Mouse (Mus musculus) urinary bladder, postnatal 4 days (tissue): ENCODE data around the gene Rab11b.
"Not testable (repeated sequence)": the region's sequence is repeated elsewhere in the genome, so short reads cannot be mapped to it uniquely, and the experiment has no call there.

Experiments used
- DNase-seq, 2 experiments: peaks; one replicate each; pipeline ENCODE4 v3.0.0; 2021 to 2022; ENCODE audit warnings: low spot score in 2 of 2

Gene Rab11b

GRCm38 (mm10) chr17:33771617-33772016, 11.3 kb upstream of the Rab11b start:
- no peak for DNase-seq

- DNase-seq, result no peak
These were observed 6.1 kb upstream of the Rab11b start for GRCm38 (mm10) chr17:33766389-33766788.

DNA sequence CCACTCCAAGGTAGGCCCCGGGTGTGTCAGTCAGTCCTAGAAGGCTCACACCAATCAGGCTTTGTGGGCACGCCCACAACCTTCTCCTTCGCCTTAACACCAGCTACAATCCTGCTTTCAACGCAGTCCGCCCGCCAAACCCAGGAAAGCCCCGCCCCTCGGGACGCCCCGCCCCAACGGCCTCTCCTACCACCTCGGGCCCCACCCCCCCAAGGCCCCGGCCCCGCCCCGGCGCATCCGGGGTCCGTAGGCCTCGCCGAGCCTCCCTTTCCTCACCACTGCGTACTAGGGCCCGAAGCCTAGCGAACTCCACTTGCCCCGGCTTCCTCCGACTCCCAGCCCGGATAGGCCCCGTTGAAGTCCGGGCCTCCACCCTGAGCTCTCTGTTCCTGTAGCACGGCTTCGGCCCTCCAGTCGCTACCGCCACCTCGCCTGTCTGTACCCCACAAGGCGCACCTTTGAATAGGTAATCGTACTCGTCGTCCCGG, 519 bp downstream of the Rab11b start:
- DNase-seq, result peak; percentile 92 to 97

- no peak for DNase-seq
These were observed 3.1 kb downstream of the Rab11b start for GRCm38 (mm10) chr17:33757231-33757630.

- DNase-seq, result no peak
These were observed 4.1 kb downstream of the Rab11b start for GRCm38 (mm10) chr17:33756108-33756790.

DNA sequence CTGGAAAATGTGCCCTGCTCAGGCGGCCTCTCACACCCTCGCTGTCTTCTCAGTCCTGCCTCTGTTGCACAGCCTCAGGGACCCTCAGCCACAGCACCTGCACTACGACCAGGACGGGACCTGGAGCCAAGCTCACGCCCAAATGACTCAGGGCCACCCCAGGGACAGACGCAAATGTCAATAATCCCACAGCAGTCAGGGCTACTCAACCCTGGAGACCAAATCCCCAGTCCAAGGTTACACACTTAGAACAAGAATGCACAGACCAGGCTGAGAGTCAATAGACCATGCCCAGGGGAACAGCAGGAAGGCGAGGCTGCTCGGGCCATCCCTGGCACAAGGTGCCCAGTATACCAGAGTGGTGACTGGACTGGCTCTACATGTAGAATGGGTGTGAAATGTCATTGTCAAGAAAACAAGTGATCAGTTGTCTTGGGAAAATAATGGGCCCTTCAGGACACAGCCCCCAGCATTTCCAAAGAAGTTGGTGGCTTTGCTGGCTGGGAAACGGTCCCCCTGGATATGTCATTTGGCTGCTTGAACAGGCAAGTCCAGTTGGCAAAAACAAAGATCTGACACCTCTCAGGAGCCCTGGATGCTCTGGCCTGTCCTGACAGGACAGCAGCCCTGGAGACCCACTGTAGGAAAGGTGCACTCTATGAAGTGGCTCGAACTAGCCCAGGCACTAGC, 4.8 kb downstream of the Rab11b start:
- DNase-seq, result no peak

- no peak for DNase-seq
These were observed 5.7 kb downstream of the Rab11b start for GRCm38 (mm10) chr17:33754656-33755055.

- DNase-seq, result no peak
These were observed 8.0 kb downstream of the Rab11b start for GRCm38 (mm10) chr17:33752297-33752696.

DNA sequence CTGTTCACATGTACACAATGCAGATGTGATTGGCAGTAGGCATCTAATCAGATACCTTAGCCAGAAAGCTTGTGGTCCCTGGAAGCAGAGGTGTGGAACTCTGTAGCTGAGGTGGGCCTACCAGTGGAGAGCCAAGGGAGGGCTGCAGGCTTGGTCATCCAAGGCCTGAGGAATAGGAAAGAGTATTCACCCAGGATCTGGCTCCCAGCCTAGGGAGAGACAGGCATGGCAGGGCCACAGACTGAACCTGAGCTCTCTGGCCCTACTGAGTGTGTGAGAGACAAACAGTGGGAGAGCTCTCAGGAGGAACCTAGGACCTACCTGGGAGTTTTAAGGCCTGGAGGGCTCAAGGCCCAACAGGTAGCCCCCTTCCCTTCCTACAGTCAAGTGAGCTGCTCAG, 9.1 kb downstream of the Rab11b start:
- peak in 1 of 2 experiments; percentile 30 for DNase-seq

- no peak for DNase-seq
These were observed 10.9 kb downstream of the Rab11b start for GRCm38 (mm10) chr17:33749451-33749850.

DNA sequence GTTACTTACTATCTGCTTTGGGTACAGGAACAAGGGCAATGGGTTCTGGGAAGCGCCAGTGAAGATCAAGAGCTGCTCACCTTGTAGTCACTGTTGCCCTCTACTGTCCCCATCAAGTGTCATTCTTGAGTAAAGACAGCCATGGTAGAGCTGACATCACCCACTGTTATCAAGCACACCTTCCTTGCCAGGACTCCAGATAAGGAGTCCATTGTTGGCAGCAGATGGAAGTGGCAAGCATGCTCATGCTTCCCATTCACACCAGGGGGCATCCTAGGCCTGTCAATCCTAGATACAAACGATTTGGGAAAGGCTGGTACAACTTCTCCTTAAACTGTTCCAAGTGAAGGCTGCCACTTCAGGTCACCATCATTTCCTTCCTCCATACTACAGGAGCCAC, 14.3 kb downstream of the Rab11b start:
- DNase-seq, result no peak

GRCm38 (mm10) chr17:33744686-33745384, 15.5 kb downstream of the Rab11b start:
- DNase-seq, result no peak

- DNase-seq, result no peak
These were observed 17.9 kb downstream of the Rab11b start for GRCm38 (mm10) chr17:33742420-33742819.

DNA sequence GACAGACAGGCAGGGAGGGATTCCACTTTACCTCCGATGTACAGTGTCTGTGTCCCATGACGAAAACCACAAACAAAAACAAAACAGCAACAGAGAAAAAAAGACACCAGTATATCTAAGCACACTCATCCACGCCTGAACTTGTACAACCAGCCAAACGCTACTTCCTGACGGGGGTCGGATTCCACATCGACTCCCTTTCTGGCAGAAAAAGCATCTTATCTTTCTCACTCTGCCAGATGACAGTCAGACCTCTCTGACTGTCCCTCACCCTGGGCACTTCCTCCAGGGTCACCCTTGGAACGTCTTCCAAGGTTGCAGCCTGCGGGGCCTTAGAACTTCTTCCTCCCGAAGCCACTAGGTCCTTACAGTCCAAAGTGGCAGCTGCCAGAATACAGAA, 26.8 kb downstream of the Rab11b start:
- not testable (repeated sequence) for DNase-seq

DNA sequence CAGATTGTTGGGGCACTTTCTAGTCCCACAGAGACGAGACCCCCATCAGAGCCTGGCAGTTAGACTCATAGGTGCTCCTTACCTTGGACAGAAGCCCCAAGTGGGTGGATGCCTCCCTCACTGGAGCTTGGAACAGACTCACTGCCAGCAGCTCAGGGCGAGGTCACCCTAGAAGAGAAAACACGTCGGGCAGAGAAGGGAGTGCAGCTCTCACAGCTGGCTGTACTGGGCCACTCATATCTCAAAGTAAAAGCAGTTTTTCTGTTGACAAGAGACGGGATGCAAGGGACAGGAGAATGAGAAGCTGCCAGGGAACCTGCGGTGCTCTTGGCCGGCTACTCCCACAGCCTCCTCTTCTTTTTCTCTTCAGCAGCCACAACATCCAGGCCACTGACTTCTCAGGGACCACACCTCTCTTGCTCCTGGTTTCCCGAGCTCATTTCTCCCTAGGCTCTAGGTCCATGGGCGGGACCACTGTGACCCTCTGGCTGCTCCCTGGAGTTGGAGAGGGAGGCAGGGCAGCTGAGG, 27.7 kb downstream of the Rab11b start:
- DNase-seq, result not testable (repeated sequence)

DNA sequence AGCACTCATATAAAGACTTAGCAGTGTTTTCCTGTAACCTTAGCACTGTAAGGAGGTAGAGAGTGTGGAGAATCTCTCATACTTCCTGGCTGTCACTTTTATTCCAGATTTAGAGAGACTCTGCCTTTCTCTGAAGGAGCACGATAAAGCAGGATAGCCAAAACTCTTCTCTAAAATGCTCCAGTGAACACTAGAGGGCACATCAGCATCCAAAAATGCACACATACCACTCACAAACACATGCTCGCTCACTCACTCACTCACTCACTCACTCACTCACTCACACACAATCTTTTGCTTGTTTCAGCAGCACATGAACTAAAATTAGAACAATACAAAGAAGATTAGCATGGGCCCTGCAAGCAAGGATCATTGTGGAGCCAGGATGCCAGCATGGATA, 31.1 kb downstream of the Rab11b start:
- DNase-seq, result no peak

DNA sequence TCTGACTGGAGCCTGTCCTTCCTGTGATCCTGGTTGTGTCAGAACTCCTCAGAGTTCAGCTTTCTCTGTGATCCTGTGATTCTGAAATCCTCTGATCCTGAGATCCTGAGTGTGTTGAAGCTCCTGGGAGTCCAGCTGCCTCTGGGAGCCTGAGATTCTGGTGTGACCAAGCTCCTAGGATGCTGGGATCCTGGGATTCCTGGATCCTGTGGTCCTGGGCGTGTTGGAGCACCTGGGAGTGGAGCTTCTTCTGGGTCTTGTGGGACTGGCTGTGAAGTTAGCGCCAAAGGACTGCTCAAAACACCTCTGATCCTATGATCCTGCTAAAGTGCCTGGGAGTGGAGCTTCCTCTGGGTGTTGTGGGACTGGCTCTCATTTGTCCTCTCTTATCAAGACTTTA, 31.9 kb downstream of the Rab11b start:
- no peak for DNase-seq

GRCm38 (mm10) chr17:33719736-33720378, 40.5 kb downstream of the Rab11b start:
- no peak for DNase-seq

DNA sequence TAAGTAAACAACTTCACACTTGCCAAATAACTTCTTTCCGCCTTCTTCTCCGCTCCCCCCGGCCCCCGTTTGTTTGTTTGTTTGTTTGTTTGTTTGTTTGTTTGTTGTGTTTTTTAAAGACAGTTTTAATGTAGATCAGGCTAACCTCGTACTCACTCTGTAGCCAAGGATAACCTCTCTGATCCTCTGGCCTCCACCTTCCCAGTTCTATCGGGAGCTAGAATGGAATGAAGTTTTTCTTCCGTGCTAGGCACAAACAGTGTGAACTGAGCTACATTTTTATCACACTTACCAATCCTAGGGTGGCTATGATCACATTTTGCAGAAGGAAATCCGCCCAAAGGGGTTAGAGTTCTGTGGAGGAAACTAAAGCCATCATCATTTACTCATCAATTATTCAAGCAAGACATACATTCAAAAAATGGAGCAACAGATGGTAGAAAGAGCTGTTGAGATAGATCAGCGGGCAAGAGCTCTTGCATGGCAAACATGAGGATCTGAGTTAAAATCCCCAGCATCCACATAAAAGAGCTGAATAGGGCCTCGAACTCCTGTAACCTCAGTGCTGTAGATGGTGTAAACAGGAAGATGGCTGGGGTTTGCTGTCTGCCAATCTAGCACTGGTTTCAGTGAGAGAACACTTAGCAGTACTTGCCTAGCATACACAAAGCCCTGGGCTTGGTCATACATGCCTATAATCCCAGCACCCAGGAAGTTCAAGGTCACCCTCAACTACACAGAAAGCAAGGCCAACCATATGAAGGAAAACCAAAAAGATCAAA, 41.2 kb downstream of the Rab11b start:
- no peak for DNase-seq

DNA sequence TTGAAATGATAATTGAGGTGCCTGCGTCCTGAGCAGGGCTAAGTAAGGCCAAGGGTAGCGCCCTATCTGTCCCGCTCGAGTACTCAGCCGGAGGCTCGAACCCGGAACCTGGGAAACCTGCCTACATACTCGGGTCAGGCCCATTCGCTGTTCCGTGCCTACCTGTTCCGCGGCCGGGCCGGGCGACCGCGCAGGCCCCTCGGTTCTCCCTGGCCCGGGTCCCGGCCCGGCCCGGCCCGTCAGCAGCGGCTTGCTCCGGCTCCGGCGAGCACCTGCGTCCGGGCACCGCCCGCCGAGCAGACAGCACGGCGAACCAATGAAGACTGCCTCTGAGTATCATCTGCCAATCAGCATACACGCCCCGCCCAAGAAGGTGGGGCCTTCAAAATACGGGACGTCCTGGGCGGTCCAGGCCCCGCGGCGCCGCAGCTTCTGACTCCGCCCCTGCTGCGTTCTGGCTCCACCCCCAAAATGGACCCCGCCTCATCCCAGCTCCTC, 41.9 kb downstream of the Rab11b start, which contains the start of gene March2:
TSS of gene March2 (minus strand) at position 287 of the 498 bp plus-strand sequence.
- DNase-seq, result peak; percentile 98 to 99

GRCm38 (mm10) chr17:33717982-33718381, 42.3 kb downstream of the Rab11b start:
- no peak for DNase-seq
